ENCODE assay signal across 8 mouse cellular contexts in genomic region chr6:34660724-34661123, GRCm38 (mm10).
A peak's percentile ranks its signal among the peaks of the same experiment; 100 is the strongest.
DNase-seq lines count a peak whose midpoint lies in the region; ATAC-seq and TF ChIP-seq lines count a peak whose summit lies in the region.

No protein-coding gene starts in this region.

- no peaks in the 10 kb centered on the region for H3K79me2 ChIP-seq in liver, adult 2 months (ENCODE audit: control insufficient read depth, insufficient read depth, low read length)

- no peak overlapping the region for H3K4me3 ChIP-seq in liver, adult 2 months (ENCODE audit: insufficient read depth, low read depth, low read length)
- no peak overlapping the region for H3K4me3 ChIP-seq in liver, embryonic 12.5 days
- no peak overlapping the region for H3K4me3 ChIP-seq in embryonic facial prominence, embryonic 13.5 days
- H3K4me3 ChIP-seq in limb, embryonic 13.5 days = no peak overlapping the region
- no peak overlapping the region for H3K4me3 ChIP-seq in forebrain, embryonic 12.5 days (replicated peaks)

- no peaks in the 10 kb centered on the region for H3K36me3 ChIP-seq in liver, adult 2 months (ENCODE audit: control insufficient read depth, insufficient read depth, low read length)
- H3K36me3 ChIP-seq in liver, embryonic 12.5 days = no peaks in the 10 kb centered on the region
- peaks cover 12% of the 10 kb centered on the region for H3K36me3 ChIP-seq in embryonic facial prominence, embryonic 13.5 days
- peaks cover 13% of the 10 kb centered on the region; the same call in 1 of the 2 replicates for H3K36me3 ChIP-seq in limb, embryonic 13.5 days
- no peaks in the 10 kb centered on the region for H3K36me3 ChIP-seq in forebrain, embryonic 12.5 days (replicated peaks)

- TF ChIP-seq CTCF in liver, adult 2 months (IDR thresholded peaks at IDR 0.05; ENCODE audit: low read depth, low read length) = no peak

- no peaks in the 10 kb centered on the region for H3K9me3 ChIP-seq in liver, embryonic 12.5 days (replicated peaks)
- no peaks in the 10 kb centered on the region for H3K9me3 ChIP-seq in embryonic facial prominence, embryonic 13.5 days
- H3K9me3 ChIP-seq in limb, embryonic 13.5 days = no peaks in the 10 kb centered on the region
- no peaks in the 10 kb centered on the region for H3K9me3 ChIP-seq in forebrain, embryonic 12.5 days

- peaks cover 16% of the 10 kb centered on the region for H3K4me1 ChIP-seq in liver, adult 2 months (ENCODE audit: control insufficient read depth, insufficient read depth, low read length)
- no peaks in the 10 kb centered on the region for H3K4me1 ChIP-seq in liver, embryonic 12.5 days
- H3K4me1 ChIP-seq in embryonic facial prominence, embryonic 13.5 days = peaks cover 7% of the 10 kb centered on the region
- H3K4me1 ChIP-seq in limb, embryonic 13.5 days = peaks cover 18% of the 10 kb centered on the region
- no peaks in the 10 kb centered on the region for H3K4me1 ChIP-seq in forebrain, embryonic 12.5 days

- H3K27me3 ChIP-seq in liver, adult 2 months (ENCODE audit: control insufficient read depth, insufficient read depth, low read length) = no peaks in the 10 kb centered on the region
- no peaks in the 10 kb centered on the region for H3K27me3 ChIP-seq in liver, embryonic 12.5 days (replicated peaks)
- no peaks in the 10 kb centered on the region for H3K27me3 ChIP-seq in embryonic facial prominence, embryonic 13.5 days
- H3K27me3 ChIP-seq in limb, embryonic 13.5 days = no peaks in the 10 kb centered on the region
- H3K27me3 ChIP-seq in forebrain, embryonic 12.5 days = no peaks in the 10 kb centered on the region

- 33% methylated on average over 8 of the region's 8 CpGs for WGBS in liver, adult 2 months
- 44% methylated on average over 8 of the region's 8 CpGs for WGBS in liver, embryonic 12.5 days (ENCODE audit: insufficient replicate concordance)
- 63% methylated on average over 8 of the region's 8 CpGs for WGBS in embryonic facial prominence, embryonic 13.5 days
- 36% methylated on average over 8 of the region's 8 CpGs for WGBS in limb, embryonic 13.5 days
- WGBS in forebrain, embryonic 12.5 days = 57% methylated on average over 8 of the region's 8 CpGs

- no peak overlapping the region for H3K4me2 ChIP-seq in liver, embryonic 12.5 days
- no peak overlapping the region for H3K4me2 ChIP-seq in embryonic facial prominence, embryonic 13.5 days
- no peak overlapping the region; the same call in 1 of the 2 replicates for H3K4me2 ChIP-seq in limb, embryonic 13.5 days (replicated peaks)
- no peak overlapping the region for H3K4me2 ChIP-seq in forebrain, embryonic 12.5 days

- H3K27ac ChIP-seq in liver, adult 2 months (replicated peaks; ENCODE audit: insufficient read depth, low read depth, low read length) = no peak overlapping the region
- H3K27ac ChIP-seq in liver, embryonic 12.5 days = no peak overlapping the region
- H3K27ac ChIP-seq in embryonic facial prominence, embryonic 13.5 days = peak overlapping the region; percentile 62; the same call in 1 of the 2 replicates
- H3K27ac ChIP-seq in limb, embryonic 13.5 days = peak overlapping the region; percentile 28; the same call in 1 of the 2 replicates
- H3K27ac ChIP-seq in forebrain, embryonic 12.5 days = no peak overlapping the region

- no peak for ATAC-seq in liver, embryonic 12.5 days
- no peak for ATAC-seq in embryonic facial prominence, embryonic 13.5 days (ENCODE audit: insufficient number of reproducible peaks, insufficient read depth, low FRiP score, low TSS enrichment, low read depth)
- 0 out of 2 replicates have a peak, but pooled peaks have one; percentile 48 for ATAC-seq in limb, embryonic 13.5 days (ENCODE audit: low FRiP score, low read depth)
- ATAC-seq in forebrain, embryonic 12.5 days (ENCODE audit: low FRiP score) = no peak

- peak; percentile 79 for DNase-seq in liver, adult 2 months (ENCODE audit: extremely low read depth, low read depth, low spot score)
- peak; percentile 51 for DNase-seq in brain, adult 2 months (ENCODE audit: low read depth, low spot score)
- no peak for DNase-seq in B cell, adult 2 months
- DNase-seq in embryo, embryonic 10.5 days (ENCODE audit: low spot score) = no peak

- TF ChIP-seq POLR2A in liver, adult 2 months (IDR thresholded peaks at IDR 0.05; ENCODE audit: extremely low read depth, insufficient read depth, low read length) = no peak

- no peak overlapping the region for H3K9ac ChIP-seq in liver, adult 2 months (ENCODE audit: low read depth, low read length)
- no peak overlapping the region for H3K9ac ChIP-seq in liver, embryonic 12.5 days
- H3K9ac ChIP-seq in embryonic facial prominence, embryonic 13.5 days = no peak overlapping the region
- H3K9ac ChIP-seq in limb, embryonic 13.5 days = no peak overlapping the region
- no peak overlapping the region for H3K9ac ChIP-seq in forebrain, embryonic 12.5 days

Comparison
In these comparisons a context has a peak if more than half of its experiments do, and no peak if none do; other contexts are left out.
1. DNase-seq: peak in liver, adult 2 months (single experiment) and brain, adult 2 months (single experiment); none in B cell, adult 2 months (0 of 2) and embryo, embryonic 10.5 days (single experiment).
2. H3K27ac ChIP-seq: peak in embryonic facial prominence, embryonic 13.5 days (single experiment) and limb, embryonic 13.5 days (single experiment); none in liver, adult 2 months (single experiment), liver, embryonic 12.5 days (single experiment) and forebrain, embryonic 12.5 days (single experiment).